Mouse (Mus musculus) intestine, embryonic 16.5 days (tissue): ENCODE measurements around the gene Med15. TPM values are rescaled to one million over a fixed set of nuclear protein-coding genes. Genes with fewer than 3 reads are reported as not detected.

Experiments
- ATAC-seq: fragments of 200-750 bp; cut with Nextera tagmentation; 2 replicates; pipeline ENCODE4 v1.8.0; 2017; ENCODE audit warnings: moderate TSS enrichment, moderate library complexity
- H3K27ac ChIP-seq: fragments of 300-500 bp; sonication (generic); 2 replicates; pipeline ENCODE4 v1.5.1; 2014; ENCODE audit warnings: mild to moderate bottlenecking, low read length
- H3K27me3 ChIP-seq: fragments of 300-500 bp; sonication (generic); replicated peaks from 2 replicates; pipeline ENCODE4 v1.6.1; 2014; ENCODE audit warnings: low read length, control low read depth, mixed read lengths; ENCODE audit not compliant: control insufficient read depth, insufficient read depth
- H3K36me3 ChIP-seq: fragments of 300-500 bp; sonication (generic); 2 replicates; pipeline ENCODE4 v1.6.1; 2014; ENCODE audit warnings: low read length, control low read depth; ENCODE audit not compliant: control insufficient read depth, insufficient read depth
- H3K4me1 ChIP-seq: fragments of 300-500 bp; sonication (generic); 2 replicates; pipeline ENCODE4 v1.6.1; 2014; ENCODE audit warnings: low read length, control low read depth, mixed read lengths; ENCODE audit not compliant: control insufficient read depth, insufficient read depth
- H3K4me2 ChIP-seq: fragments of 300-500 bp; sonication (generic); 2 replicates; pipeline ENCODE4 v1.6.1; 2014; ENCODE audit warnings: low read depth, low read length, control low read depth
- H3K4me3 ChIP-seq: fragments of 300-500 bp; sonication (generic); 2 replicates; pipeline ENCODE4 v1.5.1; 2014; ENCODE audit warnings: mild to moderate bottlenecking, low read length
- H3K9ac ChIP-seq: fragments of 300-500 bp; sonication (generic); 2 replicates; pipeline ENCODE4 v1.6.1; 2014; ENCODE audit warnings: low read depth, low read length
- H3K9me3 ChIP-seq: fragments of 300-500 bp; sonication (generic); 2 replicates; pipeline ENCODE4 v1.6.1; 2016; ENCODE audit warnings: low read length, control low read depth; ENCODE audit not compliant: control insufficient read depth
- WGBS: fragments of 180-500 bp; shearing (Covaris S2); extraction: QIAGEN DNeasy Blood & Tissue Kit; methylation state at CpG from one replicate; pipeline ENCODE4 v1.1.7; 2014; 5-methylcytosine and 5-hydroxymethylcytosine counted together
- polyA plus RNA-seq: library from polyadenylated mRNA; unstranded; fragments of >200 nt; fragmentation: Nextera tagmentation; extraction: Ambion mirVana; gene quantifications from 2 replicates; pipeline ENCODE4 v1.2.1, GENCODE M21; 2015

Gene Med15
- polyA plus RNA-seq, 1 experiment from 2014 or later: 43.9 TPM

GRCm38 (mm10) chr16:17665568-17665967 lies 67.1 kb downstream of the Med15 start:
- no peak overlapping the region for H3K27ac ChIP-seq
- no peaks in the 10 kb centered on the region for H3K9me3 ChIP-seq
- no peak overlapping the region for H3K9ac ChIP-seq
- no peak overlapping the region for H3K4me2 ChIP-seq
- no peak overlapping the region for H3K4me3 ChIP-seq
- no peaks in the 10 kb centered on the region for H3K27me3 ChIP-seq
- no peaks in the 10 kb centered on the region for H3K4me1 ChIP-seq
- H3K36me3 ChIP-seq: peaks cover 3% of the 10 kb centered on the region; the same call in 1 of the 2 replicates
- ATAC-seq: no peak

DNA sequence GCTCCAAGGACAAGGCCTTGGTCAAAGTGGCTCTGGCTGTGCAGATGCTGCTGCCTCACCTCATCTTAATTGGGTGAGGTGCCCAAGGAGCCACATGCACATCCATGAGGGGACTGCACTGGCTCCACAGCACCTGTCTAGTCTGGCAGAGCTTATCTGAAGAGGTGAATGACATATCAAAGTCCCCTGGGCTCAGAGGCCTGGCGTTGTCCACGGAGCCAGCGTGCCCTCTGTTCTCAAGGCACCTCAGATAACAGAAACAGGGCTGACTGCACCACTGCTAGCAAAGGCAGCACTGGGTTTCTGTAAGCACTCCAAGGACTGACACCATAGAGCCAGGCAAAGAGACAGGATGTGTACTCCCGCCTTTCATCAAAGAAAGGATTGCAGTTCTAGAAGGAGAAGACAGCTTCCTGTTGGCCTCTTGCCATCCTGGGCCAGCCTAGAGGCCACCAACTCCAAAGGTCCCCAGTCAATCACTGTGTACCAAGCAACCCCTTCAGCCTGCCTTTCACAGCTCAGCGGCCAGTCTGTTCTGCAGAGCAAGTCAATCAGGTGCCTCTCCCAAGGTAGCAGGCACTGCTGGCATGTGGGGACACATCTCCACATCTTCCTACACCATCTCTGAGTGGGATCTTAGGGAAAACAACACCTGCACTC lies 76.3 kb downstream of the Med15 start:
- no peak overlapping the region for H3K9ac ChIP-seq
- H3K4me1 ChIP-seq: 0 out of 2 replicates have a peak, but pooled peaks cover 6% of the 10 kb centered on the region
- peaks cover 20% of the 10 kb centered on the region for H3K36me3 ChIP-seq
- no peak overlapping the region for H3K4me2 ChIP-seq
- H3K4me3 ChIP-seq: no peak overlapping the region
- H3K27ac ChIP-seq: peak overlapping the region; percentile 78
- WGBS: 66% methylated on average over 5 of the region's 5 CpGs
- ATAC-seq: peak; percentile 91
- no peaks in the 10 kb centered on the region for H3K27me3 ChIP-seq
- no peaks in the 10 kb centered on the region for H3K9me3 ChIP-seq

- Histone ChIP-seq H3K4me2 (no peak overlapping the region), H3K9me3 (no peaks in the 10 kb centered on the region), H3K4me3 (no peak overlapping the region), H3K9ac (no peak overlapping the region), H3K36me3 (peaks cover 24% of the 10 kb centered on the region), H3K4me1 (0 out of 2 replicates have a peak, but pooled peaks cover 6% of the 10 kb centered on the region), H3K27me3 (no peaks in the 10 kb centered on the region), H3K27ac (no peak overlapping the region)
- no peak for ATAC-seq
- whole genome bisulfite sequencing: 93% methylated on average over 4 of the region's 4 CpGs
Measured at GRCm38 (mm10) chr16:17654188-17654795, 78.4 kb downstream of the Med15 start.

DNA sequence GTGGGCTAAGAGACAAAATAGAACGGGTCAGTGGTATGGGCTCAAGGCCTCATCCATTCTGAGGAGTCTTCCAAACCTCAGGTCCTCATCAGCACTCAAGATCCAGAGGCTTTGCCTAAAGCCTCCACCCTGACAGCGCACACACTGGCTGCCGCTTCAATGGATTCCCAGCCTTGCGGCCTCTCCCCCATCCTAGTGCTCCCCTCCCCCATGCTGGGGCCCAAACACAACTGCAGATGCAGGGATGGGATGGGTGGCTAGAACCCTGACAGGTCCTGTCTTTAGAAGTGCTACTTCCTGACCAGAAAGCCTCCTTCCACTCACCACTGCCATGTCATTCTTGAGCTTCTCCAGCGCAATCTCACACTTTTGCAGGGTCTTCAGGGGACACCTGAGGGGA lies 79.1 kb downstream of the Med15 start:
- Histone ChIP-seq H3K9ac (no peak overlapping the region), H3K27ac (no peak overlapping the region), H3K36me3 (peaks cover 24% of the 10 kb centered on the region), H3K4me3 (no peak overlapping the region), H3K4me2 (no peak overlapping the region), H3K4me1 (0 out of 2 replicates have a peak, but pooled peaks cover 6% of the 10 kb centered on the region), H3K27me3 (no peaks in the 10 kb centered on the region), H3K9me3 (no peaks in the 10 kb centered on the region)
- ATAC-seq: no peak
- WGBS: 91% methylated on average over 5 of the region's 5 CpGs

- Histone ChIP-seq H3K4me3 (no peak overlapping the region), H3K27ac (no peak overlapping the region), H3K4me2 (no peak overlapping the region), H3K9ac (no peak overlapping the region), H3K36me3 (peaks cover 24% of the 10 kb centered on the region), H3K4me1 (0 out of 2 replicates have a peak, but pooled peaks cover 6% of the 10 kb centered on the region), H3K9me3 (no peaks in the 10 kb centered on the region), H3K27me3 (no peaks in the 10 kb centered on the region)
- 89% methylated on average over 4 of the region's 4 CpGs for WGBS
- ATAC-seq: no peak
Measured at GRCm38 (mm10) chr16:17652607-17653006, 80.1 kb downstream of the Med15 start.

- H3K27ac ChIP-seq: no peak overlapping the region
- no peak for ATAC-seq
- 96% methylated on average over 1 of the region's 1 CpGs for WGBS
Measured at GRCm38 (mm10) chr16:17650711-17651110, 82.0 kb downstream of the Med15 start.

GRCm38 (mm10) chr16:17649925-17650605 lies 82.6 kb downstream of the Med15 start:
- Histone ChIP-seq H3K4me1 (peaks cover 7% of the 10 kb centered on the region; the same call in 1 of the 2 replicates), H3K9ac (no peak overlapping the region), H3K4me2 (no peak overlapping the region), H3K27me3 (no peaks in the 10 kb centered on the region), H3K27ac (no peak overlapping the region), H3K4me3 (no peak overlapping the region), H3K36me3 (peaks cover 21% of the 10 kb centered on the region), H3K9me3 (no peaks in the 10 kb centered on the region)
- ATAC-seq: no peak
- WGBS: 86% methylated on average over 16 of the region's 16 CpGs

More at GRCm38 (mm10) chr16:17650711-17651110, 82.0 kb downstream of the Med15 start:
- Histone ChIP-seq H3K36me3 (peaks cover 24% of the 10 kb centered on the region), H3K4me1 (peaks cover 7% of the 10 kb centered on the region; the same call in 1 of the 2 replicates), H3K9ac (no peak overlapping the region), H3K4me2 (no peak overlapping the region), H3K27me3 (no peaks in the 10 kb centered on the region), H3K4me3 (no peak overlapping the region), H3K9me3 (no peaks in the 10 kb centered on the region)

- Histone ChIP-seq H3K4me1 (peaks cover 7% of the 10 kb centered on the region; the same call in 1 of the 2 replicates), H3K4me3 (no peak overlapping the region), H3K4me2 (no peak overlapping the region), H3K36me3 (peaks cover 10% of the 10 kb centered on the region; the same call in 1 of the 2 replicates), H3K27me3 (no peaks in the 10 kb centered on the region), H3K9ac (no peak overlapping the region), H3K9me3 (no peaks in the 10 kb centered on the region), H3K27ac (no peak overlapping the region)
- ATAC-seq: no peak
- 79% methylated on average over 10 of the region's 10 CpGs for WGBS
Measured at GRCm38 (mm10) chr16:17647566-17648340, 84.9 kb downstream of the Med15 start.

DNA sequence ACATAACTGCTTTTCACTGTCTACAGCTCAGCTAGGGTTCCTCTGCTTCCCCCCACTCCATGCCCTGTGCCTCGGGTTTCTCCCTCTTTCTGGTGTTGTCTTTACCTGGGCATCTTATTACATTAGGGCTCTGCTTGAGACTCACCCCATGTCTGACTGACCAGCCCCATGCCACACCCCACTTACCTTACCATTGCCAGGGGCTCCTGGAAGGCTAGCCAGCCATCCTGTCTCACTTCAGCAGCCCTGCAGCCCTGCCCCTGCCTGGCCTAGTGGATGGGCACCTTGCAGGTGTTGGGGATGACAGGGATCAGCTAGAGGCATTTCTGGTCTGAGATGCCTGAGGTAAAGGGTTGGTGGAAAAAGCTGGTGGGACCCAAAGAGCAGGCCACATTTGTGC lies 85.5 kb downstream of the Med15 start:
- H3K4me3 ChIP-seq: peak overlapping the region; percentile 56; the same call in 1 of the 2 replicates

More for the DNA sequence above, 85.5 kb downstream of the Med15 start:
- Histone ChIP-seq H3K27me3 (no peaks in the 10 kb centered on the region), H3K36me3 (peaks cover 14% of the 10 kb centered on the region; the same call in 1 of the 2 replicates), H3K4me2 (peak overlapping the region; percentile 89), H3K9me3 (no peaks in the 10 kb centered on the region), H3K27ac (no peak overlapping the region), H3K4me1 (peaks cover 7% of the 10 kb centered on the region; the same call in 1 of the 2 replicates), H3K9ac (peak overlapping the region; percentile 69)
- WGBS: 35% methylated on average over 1 of the region's 1 CpGs
- 0 out of 2 replicates have a peak, but pooled peaks have one; percentile 3 for ATAC-seq
